Mouse (Mus musculus) MEL-GATA-1-ER (cell line): ENCODE results near the gene Ccdc28b.
A peak's percentile ranks its signal among the peaks of the same experiment; 100 is the strongest.

ENCODE experiments used
- DNase-seq: peaks from one replicate; pipeline ENCODE4 v3.0.0-alpha.2; 2012; ENCODE audit warnings: low read depth; ENCODE audit errors: extremely low read depth

Gene Ccdc28b

GRCm38 (mm10) chr4:129623681-129624091 is at the start of gene Ccdc28b:
Gene Ccdc28b (minus strand): TSS chr4:129623947.
- peak; percentile 53 for DNase-seq

DNA sequence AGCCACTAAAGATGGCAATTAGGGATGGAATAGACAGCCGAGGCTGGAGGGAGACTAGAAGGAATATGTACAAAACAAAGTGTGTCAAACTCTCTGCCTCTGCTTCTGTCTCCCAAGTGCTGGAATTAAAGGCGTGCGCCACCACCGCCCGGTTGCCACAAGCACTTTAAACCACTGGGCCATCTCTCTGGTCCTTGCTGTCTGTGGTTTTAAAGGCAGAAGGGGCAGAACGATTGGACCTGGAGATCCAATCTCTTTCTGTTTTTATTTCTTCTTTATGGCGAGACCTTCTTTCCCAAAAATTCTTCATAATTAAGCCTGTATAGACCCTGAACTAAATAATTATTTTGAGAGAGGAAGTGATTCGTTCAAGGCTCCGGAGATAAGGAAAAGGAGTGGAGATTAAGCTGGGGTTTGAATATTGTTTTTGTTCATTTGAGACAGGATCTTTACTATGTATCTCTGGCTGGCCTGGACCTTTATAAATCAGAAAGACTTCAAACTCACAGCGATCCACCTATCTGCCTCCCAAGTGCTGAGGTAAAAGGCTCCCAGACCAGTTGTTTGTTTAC is 49.2 kb upstream of the Ccdc28b start:
- no peak for DNase-seq

- peak; percentile 73 for DNase-seq
These were observed 48.5 kb upstream of the Ccdc28b start, which contains the start of gene Kpna6 for GRCm38 (mm10) chr4:129672083-129672877. Gene Kpna6 (minus strand): TSS chr4:129672767.

DNA sequence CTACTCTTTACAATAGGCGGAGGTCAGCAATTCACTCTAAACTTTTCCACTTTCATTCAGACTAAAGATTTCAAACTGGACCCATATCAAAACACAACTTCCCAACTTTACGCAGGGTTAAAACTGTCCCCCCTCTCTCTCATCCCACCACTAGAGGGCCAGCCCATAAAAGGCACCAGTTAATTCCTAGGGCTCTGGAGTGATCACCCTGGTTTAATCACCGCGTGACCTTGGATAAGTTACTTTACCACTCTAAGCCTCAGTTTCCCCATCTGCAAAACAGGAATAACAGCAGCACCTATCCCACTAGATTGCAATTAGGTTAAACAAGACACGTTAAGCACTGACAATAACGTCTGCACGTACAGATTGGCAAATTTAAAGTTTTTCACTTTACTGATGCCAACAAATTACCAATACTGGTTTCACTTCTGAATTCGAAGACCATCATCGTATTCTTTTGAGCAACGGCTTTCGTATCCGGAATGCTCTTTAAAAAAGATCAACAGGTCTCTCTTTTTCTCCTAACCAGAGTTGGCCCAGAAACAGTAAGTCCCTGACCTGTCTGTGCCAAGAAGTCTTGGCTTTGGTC is 47.8 kb upstream of the Ccdc28b start:
- peak; percentile 53 for DNase-seq

DNA sequence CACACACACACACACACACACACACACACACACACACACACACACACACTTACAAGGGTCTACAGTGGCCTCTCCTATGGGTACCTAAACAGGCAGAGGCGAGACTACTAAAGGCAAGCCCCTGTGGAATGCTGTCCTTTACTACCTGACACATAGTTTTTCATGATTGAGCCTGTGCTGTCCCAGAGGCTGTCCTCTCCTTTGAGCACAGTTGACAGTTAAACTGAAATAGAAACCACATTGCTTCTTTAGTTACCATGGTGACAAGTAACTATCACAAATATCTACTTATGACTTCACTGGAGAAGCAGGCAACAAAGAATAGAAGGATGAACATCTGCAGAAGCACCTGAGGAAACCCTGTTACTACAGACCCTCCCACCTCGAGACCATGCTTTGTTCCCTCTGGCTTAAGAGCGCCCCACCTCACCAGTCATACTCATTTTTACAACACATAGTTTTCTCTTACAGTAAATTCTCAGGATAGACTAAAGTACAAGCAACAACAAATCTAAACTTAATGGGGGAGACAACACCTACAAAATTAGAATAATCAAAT is 38.6 kb upstream of the Ccdc28b start:
- no peak for DNase-seq

- DNase-seq, result no peak
These were observed 37.8 kb upstream of the Ccdc28b start for GRCm38 (mm10) chr4:129661584-129661983.

GRCm38 (mm10) chr4:129654770-129655169 is 31.0 kb upstream of the Ccdc28b start:
- no peak for DNase-seq

DNA sequence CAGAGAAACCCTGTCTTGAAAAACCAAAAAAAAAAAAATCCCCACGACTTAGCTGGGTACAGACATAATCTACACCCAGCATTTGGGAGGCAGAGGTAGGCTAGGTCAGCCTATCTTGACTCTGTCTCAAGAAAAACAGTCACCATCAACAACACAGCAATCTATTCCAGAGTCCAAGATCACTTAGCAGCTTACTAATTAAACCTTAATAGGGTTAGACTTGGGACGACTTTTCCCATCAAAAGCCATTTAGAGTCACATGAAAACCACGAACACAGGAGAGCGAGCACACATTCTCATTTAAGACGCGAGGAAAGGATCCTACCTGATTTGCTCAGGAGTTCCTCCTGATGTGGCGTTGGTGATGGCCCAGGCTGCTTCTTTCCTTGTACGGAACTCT is 26.6 kb upstream of the Ccdc28b start:
- no peak for DNase-seq

DNA sequence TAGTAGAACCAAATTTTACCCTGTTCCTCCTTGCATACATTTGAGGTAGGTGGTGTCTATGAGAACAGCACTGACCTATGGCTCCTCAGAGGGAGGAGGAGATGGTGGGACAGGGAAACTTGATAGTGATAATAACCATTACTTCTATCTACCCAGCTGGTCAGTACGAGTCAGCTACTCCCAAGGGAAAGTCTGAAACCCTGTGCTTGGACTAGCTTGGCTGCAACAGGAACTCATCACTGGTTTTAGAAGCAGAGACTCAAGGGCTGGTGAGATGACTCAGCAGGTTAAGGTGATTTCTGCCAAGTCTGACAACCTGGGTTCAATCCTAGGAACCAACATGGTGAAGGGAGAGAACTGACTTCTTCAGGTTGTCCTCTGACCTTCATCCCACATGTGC is 24.9 kb upstream of the Ccdc28b start:
- DNase-seq, result no peak

DNA sequence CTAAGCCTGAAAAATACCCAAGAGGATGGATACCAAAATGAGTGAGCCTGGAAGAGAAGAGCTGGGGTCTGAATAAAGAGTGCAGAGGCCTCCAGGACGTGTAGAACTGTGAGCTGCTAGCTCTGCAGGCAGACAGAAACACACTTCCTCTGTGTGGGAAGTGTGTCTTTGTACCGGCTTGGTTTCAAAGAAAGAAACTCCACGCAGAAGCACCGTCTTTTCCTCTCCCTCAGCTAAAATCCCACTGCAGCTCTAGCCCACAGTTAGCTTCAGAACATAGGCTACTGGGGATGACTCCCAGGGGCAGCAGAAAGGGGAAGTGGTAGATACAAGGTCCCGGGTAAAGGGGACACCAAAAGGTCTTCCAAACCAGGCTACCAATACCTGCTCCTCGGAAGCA is 21.5 kb upstream of the Ccdc28b start:
- DNase-seq, result no peak

DNA sequence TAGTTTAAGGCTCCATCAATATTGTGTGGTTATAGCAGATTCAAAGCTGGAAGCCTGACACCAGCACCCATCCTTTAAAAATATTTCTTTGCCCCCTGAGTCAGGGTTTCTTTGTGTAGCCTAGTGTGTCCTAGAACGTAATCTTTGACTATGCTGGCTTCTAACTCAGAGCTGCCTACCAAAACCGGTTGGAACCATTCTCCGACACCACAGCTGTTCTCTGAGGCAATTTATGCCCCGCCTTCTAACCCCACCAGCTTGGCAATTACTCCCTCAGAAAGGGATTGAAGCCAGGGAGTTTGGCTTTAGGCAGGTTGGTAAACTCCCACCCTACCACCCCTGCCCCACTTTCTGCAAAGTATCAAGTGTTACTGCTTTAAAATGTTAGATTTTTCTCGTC is 18.0 kb upstream of the Ccdc28b start:
- no peak for DNase-seq

DNA sequence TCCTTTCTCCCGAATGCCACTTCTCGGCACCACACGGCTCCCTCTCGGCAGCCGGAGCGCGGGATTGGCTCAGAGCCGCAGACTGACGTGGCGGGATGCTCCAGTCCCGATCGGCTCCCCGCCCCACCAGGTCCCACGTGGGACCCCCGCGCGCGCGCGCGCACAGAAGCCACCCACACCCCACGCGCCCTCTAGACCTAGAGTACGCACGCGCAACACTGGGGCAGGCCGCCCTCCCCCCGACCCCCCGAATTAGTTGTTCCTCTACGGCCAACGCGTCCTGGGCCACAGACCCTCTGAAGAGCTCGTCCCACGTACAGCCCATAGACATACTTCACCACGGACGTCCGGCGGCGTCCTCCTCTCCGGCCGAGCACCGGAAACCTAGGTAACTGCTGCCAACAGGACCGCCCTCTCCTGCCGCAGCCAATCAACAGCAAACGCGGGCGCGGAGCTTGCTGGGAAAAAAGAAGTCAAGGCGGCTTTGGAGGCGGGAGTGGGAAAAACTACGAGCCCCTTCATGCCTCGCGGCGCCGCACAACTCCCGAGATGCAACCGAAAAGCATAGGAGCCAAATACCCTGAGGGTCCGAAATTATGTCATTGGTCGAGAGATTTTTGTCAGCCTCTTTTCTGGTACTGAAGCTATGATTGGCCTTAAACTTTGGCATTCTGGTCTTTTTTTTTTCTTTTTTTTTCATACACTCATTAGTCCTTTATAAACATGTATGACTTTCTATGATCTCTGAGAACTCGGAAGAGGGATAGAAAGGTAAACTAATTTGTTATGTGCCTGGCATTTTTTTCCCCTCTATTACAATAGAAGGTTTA is 17.1 kb upstream of the Ccdc28b start, which contains the start of gene Txlna:
TSS of gene Txlna (minus strand) at position 428 of the 830 bp plus-strand sequence.
- peak; percentile 98 for DNase-seq

- DNase-seq, result no peak
These were observed 16.4 kb upstream of the Ccdc28b start for GRCm38 (mm10) chr4:129640101-129640637.

GRCm38 (mm10) chr4:129639221-129639620 is 15.5 kb upstream of the Ccdc28b start:
- no peak for DNase-seq

- peak; percentile 26 for DNase-seq
These were observed 10.1 kb upstream of the Ccdc28b start for GRCm38 (mm10) chr4:129633852-129634251.

DNA sequence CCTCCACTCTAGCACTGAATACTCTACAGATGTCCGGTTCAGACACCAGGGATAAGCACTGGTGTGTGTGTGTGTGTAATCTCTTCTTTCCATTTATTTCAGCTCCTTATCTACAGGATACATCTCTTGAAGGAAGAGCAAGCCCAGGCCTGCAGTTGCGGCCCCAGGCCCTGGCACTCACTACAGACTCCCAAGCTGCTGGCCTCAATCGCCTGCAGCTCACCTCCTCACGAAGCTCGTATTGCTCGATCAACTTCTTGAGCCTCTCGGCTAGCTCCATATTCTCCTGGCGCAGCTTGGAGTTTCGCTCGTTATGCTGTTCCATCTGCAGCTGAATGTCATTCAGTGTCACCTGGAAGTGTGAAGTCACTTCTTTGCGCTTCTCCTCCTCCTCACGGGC is 8.1 kb upstream of the Ccdc28b start:
- no peak for DNase-seq

GRCm38 (mm10) chr4:129630944-129631343 is 7.2 kb upstream of the Ccdc28b start:
- DNase-seq, result no peak

DNA sequence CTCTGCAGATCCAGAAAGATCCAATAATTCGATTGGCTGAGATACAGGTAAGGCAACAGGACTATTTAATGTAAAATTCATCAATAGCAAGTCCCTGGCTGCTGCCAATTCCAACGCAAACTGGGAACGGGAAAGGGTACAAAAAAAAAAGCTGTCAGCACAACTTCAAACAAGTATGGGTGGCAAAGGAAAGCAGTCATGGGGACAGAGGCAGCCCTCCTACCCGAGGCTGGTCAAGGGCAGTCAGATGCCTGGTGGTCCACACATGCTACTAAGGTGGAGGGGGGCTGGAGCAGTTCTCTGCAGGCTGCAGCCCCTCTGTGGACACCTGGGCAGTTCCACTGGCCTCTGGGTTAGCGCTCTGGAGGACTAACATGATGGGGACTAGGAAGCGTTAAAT is 2.3 kb upstream of the Ccdc28b start:
- DNase-seq, result no peak

- DNase-seq, result peak; percentile 12
These were observed 1.7 kb upstream of the Ccdc28b start for GRCm38 (mm10) chr4:129625496-129625895.

DNA sequence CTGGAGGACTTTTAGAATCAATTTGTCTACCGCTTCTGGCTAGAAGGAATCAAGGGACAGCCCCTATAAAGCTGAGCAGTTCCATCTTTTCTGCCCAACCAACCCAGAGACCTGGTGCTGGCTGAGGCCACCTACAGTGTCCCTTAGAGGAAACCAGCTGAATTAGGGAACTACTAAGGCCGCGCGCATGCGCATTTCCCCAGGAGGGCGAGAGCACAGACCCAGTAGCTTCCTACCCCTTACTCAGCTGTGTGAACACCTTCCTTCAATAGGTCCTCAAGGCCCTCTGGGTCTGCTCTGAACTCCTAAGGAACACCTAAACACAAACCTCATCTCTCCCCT is 1.3 kb upstream of the Ccdc28b start:
- DNase-seq, result peak; percentile 56
